Mouse (Mus musculus) 3134 (cell line): Measurements from ENCODE around the gene Col4a1.

ENCODE experiments used
- DNase-seq: peaks from one replicate; pipeline ENCODE4 v3.0.0-alpha.2; 2011; ENCODE audit warnings: low spot score; ENCODE audit not compliant: insufficient read length; ENCODE audit errors: extremely low read depth

Gene Col4a1

GRCm38 (mm10) chr8:11333746-11334145, 21.1 kb upstream of the Col4a1 start:
- DNase-seq: no peak

GRCm38 (mm10) chr8:11331561-11331960, 18.9 kb upstream of the Col4a1 start:
- no peak for DNase-seq

GRCm38 (mm10) chr8:11327722-11328417, 15.2 kb upstream of the Col4a1 start:
- no peak for DNase-seq

- no peak for DNase-seq
These were observed 14.7 kb upstream of the Col4a1 start for GRCm38 (mm10) chr8:11327298-11327697.

- DNase-seq: no peak
These were observed 12.3 kb upstream of the Col4a1 start for GRCm38 (mm10) chr8:11324801-11325395.

GRCm38 (mm10) chr8:11323681-11324080, 11.1 kb upstream of the Col4a1 start:
- no peak for DNase-seq

- DNase-seq: peak; percentile 69
These were observed 10.3 kb upstream of the Col4a1 start for GRCm38 (mm10) chr8:11322724-11323585.

- DNase-seq: no peak
These were observed 9.2 kb upstream of the Col4a1 start for GRCm38 (mm10) chr8:11321841-11322240.

- no peak for DNase-seq
These were observed 6.8 kb upstream of the Col4a1 start for GRCm38 (mm10) chr8:11319405-11319804.

- no peak for DNase-seq
These were observed 3.5 kb upstream of the Col4a1 start for GRCm38 (mm10) chr8:11316118-11316517.

GRCm38 (mm10) chr8:11315179-11315943, 2.7 kb upstream of the Col4a1 start:
- no peak for DNase-seq

- DNase-seq: no peak
These were observed 2.0 kb upstream of the Col4a1 start for GRCm38 (mm10) chr8:11314613-11315012.

- DNase-seq: peak; percentile 77
These were observed 818 bp upstream of the Col4a1 start for GRCm38 (mm10) chr8:11313176-11314111.

- DNase-seq: peak; percentile 47
These were observed 811 bp downstream of the Col4a1 start for GRCm38 (mm10) chr8:11311681-11312348.

GRCm38 (mm10) chr8:11310049-11310448, 2.6 kb downstream of the Col4a1 start:
- DNase-seq: peak; percentile 28

- DNase-seq: no peak
These were observed 3.4 kb downstream of the Col4a1 start for GRCm38 (mm10) chr8:11309226-11309625.

GRCm38 (mm10) chr8:11308570-11308998, 4.0 kb downstream of the Col4a1 start:
- no peak for DNase-seq

GRCm38 (mm10) chr8:11307451-11307850, 5.2 kb downstream of the Col4a1 start:
- no peak for DNase-seq

- DNase-seq: no peak
These were observed 7.1 kb downstream of the Col4a1 start for GRCm38 (mm10) chr8:11305539-11305938.
